Mouse (Mus musculus) liver, adult 2 months (tissue): Measurements from ENCODE around the gene C8g. TPM values are rescaled to one million over a fixed set of nuclear protein-coding genes. Genes with fewer than 3 reads are reported as not detected.
A peak's percentile ranks its signal among the peaks of the same experiment; 100 is the strongest.

ENCODE experiments used
- DNase-seq: peaks from one replicate; pipeline ENCODE4 v3.0.0-alpha.2; 2011; ENCODE audit warnings: low read depth, low spot score; ENCODE audit errors: extremely low read depth
- H3K27ac ChIP-seq: fragments of 200-500 bp; replicated peaks from 2 replicates; pipeline ENCODE4 v1.5.1; 2012; ENCODE audit warnings: low read depth, mild to moderate bottlenecking, control low read depth, inconsistent platforms, low read length; ENCODE audit not compliant: insufficient read depth
- H3K27me3 ChIP-seq: fragments of 200-500 bp; 2 replicates; pipeline ENCODE4 v1.6.1; 2012; ENCODE audit warnings: mild to moderate bottlenecking, moderate library complexity, low read length, inconsistent platforms; ENCODE audit not compliant: control insufficient read depth, insufficient read depth
- H3K36me3 ChIP-seq: fragments of 200-500 bp; 2 replicates; pipeline ENCODE4 v1.6.1; 2012; ENCODE audit warnings: low read length, inconsistent platforms; ENCODE audit not compliant: control insufficient read depth, insufficient read depth
- H3K4me1 ChIP-seq: fragments of 200-500 bp; 2 replicates; pipeline ENCODE4 v1.6.1; 2011; ENCODE audit warnings: low read length; ENCODE audit not compliant: control insufficient read depth, insufficient read depth
- H3K4me3 ChIP-seq: fragments of 200-500 bp; 2 replicates; pipeline ENCODE4 v1.5.1; 2011; ENCODE audit warnings: low read depth, mild to moderate bottlenecking, control low read depth, low read length, moderate library complexity; ENCODE audit not compliant: insufficient read depth
- H3K79me2 ChIP-seq: fragments of 200-500 bp; 2 replicates; pipeline ENCODE4 v1.6.1; 2012; ENCODE audit warnings: inconsistent platforms, mild to moderate bottlenecking, low read length, moderate library complexity; ENCODE audit not compliant: control insufficient read depth, insufficient read depth
- H3K9ac ChIP-seq: fragments of 200-500 bp; 2 replicates; pipeline ENCODE4 v1.6.1; 2012; ENCODE audit warnings: low read depth, mild to moderate bottlenecking, control low read depth, inconsistent platforms, low read length
- CTCF ChIP-seq: fragments of 200-500 bp; IDR thresholded peaks from 2 replicates; pipeline ENCODE4 v1.5.1; 2011; ENCODE audit warnings: low read depth, low read length, control low read depth
- POLR2A ChIP-seq: fragments of 200-500 bp; IDR thresholded peaks from 2 replicates; pipeline ENCODE4 v1.6.1; 2011; ENCODE audit warnings: low read length, control low read depth; ENCODE audit not compliant: insufficient read depth; ENCODE audit errors: extremely low read depth
- WGBS: fragments of 180-500 bp; shearing (Covaris S2); methylation state at CpG from one replicate; pipeline ENCODE4 v1.1.7; 2018; 5-methylcytosine and 5-hydroxymethylcytosine counted together
- polyA plus RNA-seq: library from polyadenylated mRNA; depleted of rRNA; stranded (reverse); fragments of >200 nt; gene quantifications from 2 replicates; pipeline ENCODE4 v1.2.3, GENCODE M21; 2012
- total RNA-seq: library from RNA; depleted of rRNA; stranded (reverse); fragments of >200 nt; gene quantifications from 2 replicates; pipeline ENCODE4 v1.2.3, GENCODE M21; 2014

The C8g gene
- total and polyA plus RNA-seq, 2 experiments, result 721 to 939 TPM

GRCm38 (mm10) chr2:25484901-25485647 is 16.4 kb downstream of the C8g start:
- peak overlapping the region; percentile 41 for H3K27ac ChIP-seq
- DNase-seq, result peak; percentile 92
- TF ChIP-seq POLR2A (no peak), CTCF (no peak)
- no peak overlapping the region for H3K9ac ChIP-seq
- WGBS, result 20% methylated on average over 11 of the region's 11 CpGs
- H3K4me1 ChIP-seq, result peaks cover 6% of the 10 kb centered on the region
- H3K79me2 ChIP-seq, result no peaks in the 10 kb centered on the region
- H3K36me3 ChIP-seq, result no peaks in the 10 kb centered on the region
- H3K4me3 ChIP-seq, result no peak overlapping the region
- H3K27me3 ChIP-seq, result no peaks in the 10 kb centered on the region

DNA sequence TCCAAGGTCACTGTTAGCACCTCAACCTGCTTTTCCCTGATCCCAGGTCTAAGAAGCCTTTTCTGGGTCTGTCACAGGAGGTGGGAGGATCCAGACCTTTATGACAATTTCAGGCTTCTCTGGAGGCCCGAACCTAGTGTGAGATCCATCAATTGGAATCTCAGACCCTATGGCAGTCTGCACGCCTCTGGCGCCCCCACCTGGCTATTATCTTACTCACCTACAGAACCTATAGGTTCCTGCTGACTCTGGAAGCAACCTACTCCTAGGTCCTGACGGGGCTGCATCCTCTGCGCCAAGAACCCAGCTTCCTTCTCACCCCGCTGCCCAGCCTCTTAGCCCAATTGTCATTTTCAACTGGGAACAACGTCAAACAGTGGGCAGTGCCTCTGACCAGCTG is 18.6 kb downstream of the C8g start:
- no peaks in the 10 kb centered on the region for H3K27me3 ChIP-seq
- no peaks in the 10 kb centered on the region for H3K79me2 ChIP-seq
- WGBS, result 36% methylated on average over 7 of the region's 7 CpGs
- H3K36me3 ChIP-seq, result no peaks in the 10 kb centered on the region
- no peak for TF ChIP-seq POLR2A
- peak; percentile 81 for TF ChIP-seq CTCF
- peaks cover 21% of the 10 kb centered on the region for H3K4me1 ChIP-seq
- no peak overlapping the region for H3K27ac ChIP-seq
- H3K9ac ChIP-seq, result no peak overlapping the region
- DNase-seq, result peak; percentile 43
- H3K4me3 ChIP-seq, result no peak overlapping the region

- Histone ChIP-seq H3K36me3 (no peaks in the 10 kb centered on the region), H3K79me2 (no peaks in the 10 kb centered on the region), H3K27ac (no peak overlapping the region), H3K9ac (no peak overlapping the region), H3K27me3 (no peaks in the 10 kb centered on the region), H3K4me1 (peaks cover 22% of the 10 kb centered on the region), H3K4me3 (no peak overlapping the region)
- WGBS, result 73% methylated on average over 1 of the region's 1 CpGs
- DNase-seq, result no peak
- no peak for TF ChIP-seq POLR2A
- no peak for TF ChIP-seq CTCF
Measured at GRCm38 (mm10) chr2:25480541-25480940, 21.0 kb downstream of the C8g start.

- Histone ChIP-seq H3K4me3 (no peak overlapping the region), H3K4me1 (peaks cover 19% of the 10 kb centered on the region)
- peak; percentile 84 for DNase-seq
Measured at GRCm38 (mm10) chr2:25479551-25480311, 21.8 kb downstream of the C8g start.

GRCm38 (mm10) chr2:25477967-25478675 is 23.4 kb downstream of the C8g start:
- WGBS, result 50% methylated on average over 3 of the region's 3 CpGs
- H3K4me3 ChIP-seq, result no peak overlapping the region
- peak overlapping the region; percentile 5; the same call in 1 of the 2 replicates for H3K27ac ChIP-seq
- H3K4me1 ChIP-seq, result peaks cover 24% of the 10 kb centered on the region
- H3K27me3 ChIP-seq, result no peaks in the 10 kb centered on the region
- peak; percentile 86 for DNase-seq
- H3K36me3 ChIP-seq, result no peaks in the 10 kb centered on the region
- no peak overlapping the region for H3K9ac ChIP-seq
- H3K79me2 ChIP-seq, result no peaks in the 10 kb centered on the region
- no peak for TF ChIP-seq POLR2A
- no peak for TF ChIP-seq CTCF

More at GRCm38 (mm10) chr2:25479551-25480311, 21.8 kb downstream of the C8g start:
- Histone ChIP-seq H3K27me3 (no peaks in the 10 kb centered on the region), H3K9ac (no peak overlapping the region), H3K27ac (peak overlapping the region; percentile 40), H3K79me2 (no peaks in the 10 kb centered on the region), H3K36me3 (no peaks in the 10 kb centered on the region)
- WGBS, result 45% methylated on average over 10 of the region's 10 CpGs
- TF ChIP-seq CTCF, result no peak
- TF ChIP-seq POLR2A, result no peak
